Mouse (Mus musculus): Measurements from ENCODE around the gene Tox3. TPM values are rescaled to one million over a fixed set of nuclear protein-coding genes. Genes with fewer than 3 reads are reported as not detected.

The Tox3 gene
- total RNA-seq, 2 experiments from 2014 or later, result 20.9 to 24.3 TPM

- DNase-seq (ENCODE audit: low spot score in 2 of 2), result no peak
- intact Hi-C loops (cut with DNase I), result no loop called here
Observed at GRCm38 (mm10) chr8:90246357-90246756, 101.8 kb downstream of the Tox3 start.

- intact Hi-C loops (cut with DNase I), result no loop called here
- DNase-seq (ENCODE audit: low spot score in 2 of 2), result no peak
Observed at GRCm38 (mm10) chr8:90245828-90246227, 102.3 kb downstream of the Tox3 start.

GRCm38 (mm10) chr8:90245187-90245586 is 103.0 kb downstream of the Tox3 start:
- intact Hi-C loops (cut with DNase I), result no loop called here

GRCm38 (mm10) chr8:90244458-90245145 is 103.5 kb downstream of the Tox3 start:
- no peak for DNase-seq (ENCODE audit: low spot score in 2 of 2)
- intact Hi-C loops (cut with DNase I), result no loop called here

More at GRCm38 (mm10) chr8:90245187-90245586, 103.0 kb downstream of the Tox3 start:
- no peak for DNase-seq (ENCODE audit: low spot score in 2 of 2)

GRCm38 (mm10) chr8:90243957-90244356 is 104.2 kb downstream of the Tox3 start:
- DNase-seq (ENCODE audit: low spot score in 2 of 2), result no peak
- intact Hi-C loops (cut with DNase I), result no loop called here

- intact Hi-C loops (cut with DNase I), result no loop called here
- no peak for DNase-seq (ENCODE audit: low spot score in 2 of 2)
Observed at GRCm38 (mm10) chr8:90242351-90242750, 105.8 kb downstream of the Tox3 start.

- intact Hi-C loops (cut with DNase I), result no loop called here
- DNase-seq (ENCODE audit: low spot score in 2 of 2), result no peak
Observed at GRCm38 (mm10) chr8:90241461-90241860, 106.7 kb downstream of the Tox3 start.

GRCm38 (mm10) chr8:90232501-90232900 is 115.6 kb downstream of the Tox3 start:
- DNase-seq (ENCODE audit: low spot score in 2 of 2), result no peak
- intact Hi-C loops (cut with DNase I), result loop anchor here (10.0 kb wide), 1 partner anchor 188 kb away; no protein-coding TSS in a partner anchor

GRCm38 (mm10) chr8:90224172-90224571 is 124.0 kb downstream of the Tox3 start:
- intact Hi-C loops (cut with DNase I), result no loop called here

GRCm38 (mm10) chr8:90209105-90210037 is 138.8 kb downstream of the Tox3 start:
- DNase-seq (ENCODE audit: low spot score in 2 of 2), result no peak
- intact Hi-C loops (cut with DNase I), result no loop called here

More at GRCm38 (mm10) chr8:90224172-90224571, 124.0 kb downstream of the Tox3 start:
- DNase-seq (ENCODE audit: low spot score in 2 of 2), result no peak

Measured in left cerebral cortex, postnatal 25 days (tissue).